Mouse (Mus musculus): ENCODE data around the gene Ly6g6e. TPM values are rescaled to one million over a fixed set of nuclear protein-coding genes. Genes with fewer than 3 reads are reported as not detected.

The Ly6g6e gene
- polyA plus RNA-seq, 2 experiments from 2014 or later, result not detected

- no peak for ATAC-seq
Measured at GRCm38 (mm10) chr17:35050126-35050750, 26.5 kb upstream of the Ly6g6e start.

DNA sequence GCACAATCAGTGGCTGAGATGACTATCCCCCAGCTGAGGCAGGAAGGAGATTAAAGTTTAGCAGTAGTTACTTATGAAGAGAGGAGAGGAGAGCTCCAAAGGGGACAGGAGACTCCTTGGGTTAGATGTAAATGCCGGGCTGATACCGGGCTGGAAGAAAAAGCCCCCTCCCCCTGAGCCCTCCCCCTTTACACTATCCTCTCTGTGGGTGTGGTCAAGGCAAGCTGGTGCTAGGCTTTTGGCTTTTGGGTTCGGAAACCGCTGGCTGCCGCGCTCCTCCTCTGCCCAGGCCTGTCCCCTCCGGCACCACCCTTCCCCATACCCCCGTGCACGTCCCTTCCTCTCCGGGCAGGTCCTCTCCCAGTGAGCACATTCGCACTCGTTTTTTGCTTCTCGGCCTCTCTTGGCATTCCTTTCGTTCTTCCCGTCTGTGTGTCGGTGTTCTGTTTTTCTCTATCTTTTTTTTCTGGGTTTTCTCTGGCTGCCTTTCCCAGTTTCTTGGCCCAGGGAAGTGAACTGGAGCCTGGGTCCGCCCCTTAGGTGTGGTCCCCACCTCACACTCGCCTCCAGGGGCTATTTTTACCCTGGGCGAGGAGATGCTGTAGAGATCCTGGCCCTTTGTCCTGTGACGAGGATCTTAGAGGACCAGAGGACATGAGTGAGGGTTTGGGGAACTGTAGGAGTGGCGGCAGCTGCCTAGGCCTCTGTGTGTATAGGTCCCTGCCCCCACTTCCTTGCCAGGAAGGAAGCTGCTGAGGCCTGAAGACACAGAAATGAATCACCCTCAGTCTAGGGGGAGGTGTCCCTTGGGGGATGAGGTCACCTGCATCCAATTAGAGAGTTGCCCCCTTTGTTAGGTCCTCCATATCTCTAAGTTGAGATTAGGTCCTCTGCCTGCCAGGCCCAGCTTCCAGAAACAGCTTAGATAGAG lies 25.3 kb upstream of the Ly6g6e start:
- ATAC-seq, result peak; percentile 88

- ATAC-seq, result no peak
Measured at GRCm38 (mm10) chr17:35052271-35052798, 24.4 kb upstream of the Ly6g6e start.

- no peak for ATAC-seq
Measured at GRCm38 (mm10) chr17:35055691-35056495, 20.8 kb upstream of the Ly6g6e start.

DNA sequence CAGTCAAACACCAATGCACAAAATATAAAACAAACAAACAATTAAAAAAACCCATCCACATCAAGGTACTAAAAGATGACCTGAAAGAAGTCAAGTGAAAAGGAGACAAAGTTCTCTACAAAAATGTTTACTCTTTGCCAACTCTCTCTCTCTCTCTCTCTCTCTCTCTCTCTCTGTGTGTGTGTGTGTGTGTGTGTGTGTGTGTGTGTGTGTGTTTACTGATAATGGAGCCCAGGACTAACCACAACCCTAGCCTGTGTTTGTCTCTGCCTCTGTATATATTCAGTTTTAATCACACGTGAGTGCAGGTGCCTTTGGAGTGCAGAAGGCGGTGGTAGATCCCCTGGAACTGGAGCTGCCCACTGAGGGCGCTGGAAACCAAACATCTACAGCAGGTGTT lies 19.6 kb upstream of the Ly6g6e start:
- no peak for ATAC-seq

DNA sequence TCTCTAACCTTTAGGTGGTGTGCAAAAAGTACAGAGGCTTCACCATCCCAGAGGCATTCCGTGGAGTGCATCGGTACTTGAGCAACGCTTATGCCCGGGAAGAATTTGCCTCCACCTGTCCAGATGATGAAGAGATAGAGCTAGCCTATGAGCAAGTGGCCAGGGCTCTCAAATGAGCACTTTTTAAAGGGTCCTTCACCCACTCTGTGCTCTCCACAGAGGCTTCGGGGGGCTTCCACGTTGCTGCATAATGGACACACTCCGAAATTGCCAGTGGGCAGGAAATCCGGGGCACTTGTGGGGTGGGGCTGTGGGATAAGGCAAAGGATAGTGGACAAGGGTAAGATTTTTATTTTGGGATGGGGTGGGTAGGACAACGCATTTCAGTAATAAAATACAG lies 18.4 kb upstream of the Ly6g6e start:
- no peak for ATAC-seq

- ATAC-seq, result peak; percentile 93
Measured at GRCm38 (mm10) chr17:35058911-35059892, 17.5 kb upstream of the Ly6g6e start, which contains the start of gene Ddah2. Ddah2 (plus strand) TSS chr17:35059035.

DNA sequence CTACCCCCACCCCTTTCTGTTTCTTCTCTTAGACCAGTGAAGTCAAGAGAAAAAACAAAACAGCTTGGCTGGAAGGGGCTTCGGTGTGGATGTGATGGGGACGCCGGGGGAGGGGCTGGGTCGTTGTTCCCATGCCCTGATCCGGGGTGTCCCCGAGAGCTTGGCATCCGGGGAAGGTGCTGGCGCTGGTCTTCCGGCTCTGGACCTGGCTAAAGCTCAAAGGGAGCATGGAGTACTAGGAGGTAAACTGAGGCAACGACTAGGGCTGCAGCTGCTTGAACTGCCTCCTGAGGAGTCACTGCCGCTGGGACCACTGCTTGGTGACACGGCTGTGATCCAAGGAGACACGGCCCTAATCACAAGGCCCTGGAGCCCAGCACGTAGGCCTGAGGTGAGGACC lies 16.6 kb upstream of the Ly6g6e start:
- ATAC-seq, result no peak

GRCm38 (mm10) chr17:35060737-35061297 lies 15.9 kb upstream of the Ly6g6e start:
- no peak for ATAC-seq

DNA sequence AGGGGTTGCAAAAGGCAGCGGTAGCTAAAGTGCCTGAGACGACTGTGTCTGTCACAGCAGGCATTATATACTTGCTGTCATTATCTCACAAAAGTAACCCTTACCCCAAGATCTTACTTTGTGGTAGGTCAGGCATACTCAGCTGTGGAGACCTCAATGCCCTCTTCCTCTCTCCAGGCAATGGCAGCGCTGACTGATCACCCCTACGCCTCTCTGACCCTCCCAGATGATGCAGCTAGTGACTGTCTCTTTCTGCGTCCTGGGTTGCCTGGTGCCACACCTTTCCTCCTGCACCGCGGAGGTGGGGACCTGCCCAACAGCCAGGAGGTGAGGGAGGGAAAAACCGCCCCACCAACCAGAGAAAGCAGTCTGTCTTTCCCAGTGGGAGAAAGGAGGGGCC lies 15.4 kb upstream of the Ly6g6e start:
- no peak for ATAC-seq

DNA sequence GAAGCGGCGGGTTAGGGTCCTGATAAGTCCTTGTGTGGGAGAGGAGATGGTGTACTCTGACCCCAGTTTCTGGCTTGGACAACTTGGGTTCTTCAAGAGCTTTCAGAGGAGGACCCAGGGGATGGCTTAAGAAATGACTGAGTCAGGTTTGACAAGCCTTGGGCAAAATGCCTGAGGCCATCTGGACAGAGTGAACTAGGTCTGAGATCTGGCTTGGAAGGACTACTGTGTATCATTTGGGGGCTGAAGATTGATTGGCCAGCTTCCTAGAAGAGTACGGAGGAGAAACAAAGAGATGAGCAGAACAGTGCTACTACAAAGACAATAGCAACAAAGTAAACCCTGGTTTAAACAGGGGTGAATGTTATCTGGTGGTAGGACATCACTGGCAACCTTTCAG lies 13.2 kb upstream of the Ly6g6e start:
- ATAC-seq, result no peak

GRCm38 (mm10) chr17:35064378-35064877 lies 12.3 kb upstream of the Ly6g6e start:
- ATAC-seq, result no peak

- peak; percentile 64 for ATAC-seq
Measured at GRCm38 (mm10) chr17:35064951-35065947, 11.5 kb upstream of the Ly6g6e start, which contains the start of gene Ly6g6c. Ly6g6c (plus strand) TSS chr17:35065388.

DNA sequence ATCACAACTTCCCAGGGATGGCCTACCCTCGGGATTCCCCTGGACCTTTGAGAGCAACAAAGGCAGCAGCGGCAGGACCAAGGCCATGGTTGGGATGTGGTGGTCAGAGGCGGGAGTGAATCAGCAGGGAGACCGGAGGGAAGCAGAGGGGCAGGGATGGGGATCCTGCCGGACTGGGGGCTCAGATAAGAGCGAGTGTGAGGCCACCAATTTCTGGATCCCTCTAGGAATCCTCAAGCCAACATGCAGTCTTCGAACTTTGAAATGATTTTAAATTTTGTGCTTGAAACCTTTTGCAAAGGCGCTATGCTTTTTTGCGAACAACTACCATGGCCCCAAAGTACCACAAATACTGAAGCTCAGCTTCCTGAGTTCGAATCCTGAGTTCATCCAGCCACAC lies 10.6 kb upstream of the Ly6g6e start, which contains the start of gene Mpig6b:
Mpig6b (minus strand) TSS at position 101 of the 400 bp plus-strand sequence.
- no peak for ATAC-seq

- no peak for ATAC-seq
Measured at GRCm38 (mm10) chr17:35068213-35068914, 8.3 kb upstream of the Ly6g6e start.

DNA sequence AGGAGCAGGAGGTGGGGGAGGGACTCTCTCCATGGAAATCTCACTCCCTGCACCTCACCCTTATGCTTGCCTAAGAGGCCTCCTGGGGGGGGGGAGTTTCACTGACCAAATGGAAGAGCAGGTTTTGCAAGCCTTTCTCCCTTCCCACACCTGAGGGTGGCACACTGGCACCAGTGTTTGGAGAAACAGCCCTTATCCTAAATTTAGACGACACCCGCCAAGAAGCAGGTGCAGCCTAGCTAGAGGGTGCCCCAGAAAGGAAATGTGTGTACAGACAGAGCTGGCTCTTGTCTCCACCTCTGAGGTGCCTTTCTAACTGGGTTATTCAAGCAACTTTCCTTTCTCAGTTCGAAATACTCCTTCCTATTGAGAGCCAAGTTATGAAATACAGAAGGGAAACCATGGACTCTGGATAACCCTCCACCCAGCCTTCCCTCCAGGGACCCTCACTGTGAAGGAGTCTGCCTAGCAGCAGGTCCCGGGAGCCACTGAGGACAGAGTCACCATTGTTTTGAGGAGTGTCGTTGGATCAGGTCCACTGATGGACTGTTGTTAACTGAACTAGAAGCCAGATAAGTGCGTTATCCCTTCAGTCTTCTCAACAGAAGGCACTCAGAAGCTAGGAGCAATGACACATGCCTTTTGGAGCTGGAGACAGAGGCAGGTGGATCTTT lies 6.0 kb upstream of the Ly6g6e start:
- ATAC-seq, result no peak

GRCm38 (mm10) chr17:35071454-35071853 lies 5.2 kb upstream of the Ly6g6e start:
- no peak for ATAC-seq

DNA sequence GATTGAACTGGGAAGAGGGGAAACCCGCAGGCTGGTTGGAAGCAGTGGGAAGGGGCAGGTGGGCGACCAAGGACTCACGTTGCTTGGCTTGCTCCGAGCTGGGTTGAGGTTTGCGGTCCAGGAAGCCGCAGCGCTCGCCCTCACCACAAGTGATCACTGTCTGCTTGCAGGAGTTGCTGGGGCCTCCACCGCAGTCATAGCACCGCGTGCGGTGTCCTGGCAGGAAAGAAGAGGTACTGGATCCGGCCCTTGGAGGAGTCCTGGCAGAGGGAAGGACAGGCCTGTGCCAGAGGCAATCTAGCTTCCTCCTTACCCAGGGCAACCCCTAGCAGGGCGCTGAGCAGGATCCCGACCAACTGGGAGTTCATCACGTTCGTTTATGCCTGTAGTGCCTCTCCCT lies 2.6 kb upstream of the Ly6g6e start:
- no peak for ATAC-seq

Measured in CD4-positive, CD25-positive, alpha-beta regulatory T cell, adult 4 months (primary cell).